Mouse (Mus musculus) stomach, postnatal 0 days (tissue): ENCODE measurements at regions not wholly inside any gene's neighbourhood (a gene's known extent, or its start where the extent isn't known, plus 50 kb on each side); places are given as distances from the start of the nearest gene placed in this dataset.

Source experiments
- CTCF ChIP-seq: IDR thresholded peaks from 2 replicates; pipeline ENCODE4 v1.5.1; 2016; ENCODE audit warnings: antibody characterized with exemption, low read depth, mild to moderate bottlenecking, moderate library complexity
- EP300 ChIP-seq: optimal IDR thresholded peaks from 2 replicates; pipeline ENCODE3; 2016; ENCODE audit warnings: antibody characterized with exemption

- TF ChIP-seq CTCF (no peak), EP300 (no peak)
Measured at GRCm38 (mm10) chr8:92164496-92164895, 192.9 kb upstream of the Irx5 start.
